Mouse (Mus musculus): ENCODE data around the gene Tor1b. TPM values are rescaled to one million over a fixed set of nuclear protein-coding genes. Genes with fewer than 3 reads are reported as not detected.

Tor1b gene
- total and polyA plus RNA-seq, 3 experiments = 17.1 to 26.4 (median 23.9) TPM

DNA sequence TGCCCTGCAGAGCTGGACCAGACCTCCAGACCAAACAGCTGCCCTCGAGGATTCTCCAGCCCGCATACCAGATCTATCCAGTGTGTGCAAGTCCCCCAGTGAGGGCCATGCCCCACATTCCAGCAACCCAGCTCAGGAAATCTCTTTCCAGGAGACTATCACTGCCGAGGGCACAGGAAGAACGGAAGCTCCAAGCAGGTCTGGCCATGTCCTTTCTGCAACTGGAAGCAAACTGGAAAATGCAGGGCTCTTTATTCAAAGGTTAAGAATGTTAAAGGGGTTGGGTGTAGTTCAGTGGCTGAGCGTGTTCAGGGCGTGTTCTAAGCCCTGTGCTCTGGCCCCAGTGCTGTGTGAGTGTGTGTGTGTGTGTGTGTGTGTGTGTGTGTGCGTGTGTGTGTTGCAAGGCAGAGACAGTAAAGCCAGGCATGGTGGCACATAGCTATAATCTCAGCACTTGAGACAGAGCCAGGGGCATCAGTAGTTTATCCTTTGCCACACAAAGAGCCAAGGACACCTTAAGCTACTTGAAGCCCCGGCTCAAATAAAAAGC lies 33.9 kb upstream of the Tor1b start:
- H3K36me3 ChIP-seq (ENCODE audit: control insufficient read depth, insufficient read depth, low read length) = no peaks in the 10 kb centered on the region
- no peaks in the 10 kb centered on the region for H3K4me1 ChIP-seq (ENCODE audit: control insufficient read depth, insufficient read depth, low read length)
- no peak overlapping the region for H3K4me3 ChIP-seq
- DNase-seq = no peak
- no peaks in the 10 kb centered on the region for H3K79me2 ChIP-seq (replicated peaks; ENCODE audit: control insufficient read depth, insufficient read depth, low read length)
- H3K27me3 ChIP-seq (ENCODE audit: control insufficient read depth, insufficient read depth, low read length) = no peaks in the 10 kb centered on the region
- intact Hi-C loops (cut with DNase I) = no loop called here
- H3K27ac ChIP-seq = no peak overlapping the region
- no peak overlapping the region for H3K9ac ChIP-seq (ENCODE audit: low read depth, low read length)
- TF ChIP-seq CTCF (IDR thresholded peaks at IDR 0.05) = no peak
- TF ChIP-seq EP300 (IDR thresholded peaks at IDR 0.05; ENCODE audit: insufficient read depth, low read depth, low read length) = no peak
- no peak for TF ChIP-seq POLR2A (IDR thresholded peaks at IDR 0.05; ENCODE audit: insufficient read depth, low read depth, low read length)
- WGBS = 46% methylated on average over 8 of the region's 8 CpGs

- Histone ChIP-seq H3K36me3 (ENCODE audit: control insufficient read depth, insufficient read depth, low read length) (no peaks in the 10 kb centered on the region), H3K4me3 (no peak overlapping the region), H3K27ac (no peak overlapping the region), H3K4me1 (ENCODE audit: control insufficient read depth, insufficient read depth, low read length) (no peaks in the 10 kb centered on the region), H3K27me3 (ENCODE audit: control insufficient read depth, insufficient read depth, low read length) (no peaks in the 10 kb centered on the region), H3K9ac (ENCODE audit: low read depth, low read length) (no peak overlapping the region), H3K79me2 (replicated peaks; ENCODE audit: control insufficient read depth, insufficient read depth, low read length) (no peaks in the 10 kb centered on the region)
- intact Hi-C loops (cut with DNase I) = no loop called here
- WGBS = 25% methylated on average over 7 of the region's 7 CpGs
- no peak for TF ChIP-seq POLR2A (IDR thresholded peaks at IDR 0.05; ENCODE audit: insufficient read depth, low read depth, low read length)
- no peak for TF ChIP-seq CTCF (IDR thresholded peaks at IDR 0.05)
- no peak for TF ChIP-seq EP300 (IDR thresholded peaks at IDR 0.05; ENCODE audit: insufficient read depth, low read depth, low read length)
- no peak for DNase-seq
These were observed 32.5 kb upstream of the Tor1b start for GRCm38 (mm10) chr2:30920216-30920615.

- Histone ChIP-seq H3K4me3 (no peak overlapping the region), H3K27me3 (ENCODE audit: control insufficient read depth, insufficient read depth, low read length) (no peaks in the 10 kb centered on the region), H3K79me2 (replicated peaks; ENCODE audit: control insufficient read depth, insufficient read depth, low read length) (no peaks in the 10 kb centered on the region), H3K27ac (no peak overlapping the region), H3K4me1 (ENCODE audit: control insufficient read depth, insufficient read depth, low read length) (peaks cover 4% of the 10 kb centered on the region), H3K36me3 (ENCODE audit: control insufficient read depth, insufficient read depth, low read length) (no peaks in the 10 kb centered on the region), H3K9ac (ENCODE audit: low read depth, low read length) (no peak overlapping the region)
- intact Hi-C loops (cut with DNase I) = no loop called here
- no peak for DNase-seq
- TF ChIP-seq EP300 (IDR thresholded peaks at IDR 0.05; ENCODE audit: insufficient read depth, low read depth, low read length) (no peak), CTCF (IDR thresholded peaks at IDR 0.05) (no peak)
- 74% methylated on average over 3 of the region's 3 CpGs for whole genome bisulfite sequencing
These were observed 29.7 kb upstream of the Tor1b start for GRCm38 (mm10) chr2:30923099-30923498.

DNA sequence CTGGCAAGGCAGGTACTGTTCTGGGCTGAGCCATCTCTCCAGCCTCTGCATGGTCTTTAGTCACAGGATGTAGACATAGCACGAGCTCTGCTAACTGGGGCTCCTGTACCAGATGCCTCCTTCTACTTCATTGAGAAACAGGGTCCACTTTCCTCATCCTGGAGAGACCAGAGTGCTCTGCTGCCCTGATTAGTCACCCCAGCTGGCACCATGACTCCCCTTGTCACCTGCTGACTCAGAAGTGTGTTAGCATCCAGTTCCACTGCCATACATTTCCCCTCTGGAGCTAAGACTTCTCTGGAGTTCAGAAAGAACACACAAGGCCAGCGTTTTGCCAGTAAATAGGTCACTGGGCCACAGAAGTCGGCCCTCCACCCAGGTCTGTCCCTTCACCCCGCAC lies 27.6 kb upstream of the Tor1b start:
- Histone ChIP-seq H3K79me2 (replicated peaks; ENCODE audit: control insufficient read depth, insufficient read depth, low read length) (no peaks in the 10 kb centered on the region), H3K4me1 (ENCODE audit: control insufficient read depth, insufficient read depth, low read length) (peaks cover 8% of the 10 kb centered on the region), H3K9ac (ENCODE audit: low read depth, low read length) (no peak overlapping the region), H3K27ac (no peak overlapping the region), H3K36me3 (ENCODE audit: control insufficient read depth, insufficient read depth, low read length) (no peaks in the 10 kb centered on the region), H3K4me3 (no peak overlapping the region), H3K27me3 (ENCODE audit: control insufficient read depth, insufficient read depth, low read length) (no peaks in the 10 kb centered on the region)
- 83% methylated on average over 4 of the region's 4 CpGs for WGBS
- TF ChIP-seq EP300 (IDR thresholded peaks at IDR 0.05; ENCODE audit: insufficient read depth, low read depth, low read length) (no peak), CTCF (IDR thresholded peaks at IDR 0.05) (no peak), POLR2A (IDR thresholded peaks at IDR 0.05; ENCODE audit: insufficient read depth, low read depth, low read length) (no peak)
- intact Hi-C loops (cut with DNase I) = no loop called here
- no peak for DNase-seq

- DNase-seq = no peak
- Histone ChIP-seq H3K36me3 (ENCODE audit: control insufficient read depth, insufficient read depth, low read length) (no peaks in the 10 kb centered on the region), H3K4me3 (no peak overlapping the region), H3K4me1 (ENCODE audit: control insufficient read depth, insufficient read depth, low read length) (peaks cover 8% of the 10 kb centered on the region), H3K27me3 (ENCODE audit: control insufficient read depth, insufficient read depth, low read length) (no peaks in the 10 kb centered on the region), H3K79me2 (replicated peaks; ENCODE audit: control insufficient read depth, insufficient read depth, low read length) (no peaks in the 10 kb centered on the region), H3K27ac (no peak overlapping the region), H3K9ac (ENCODE audit: low read depth, low read length) (no peak overlapping the region)
- 79% methylated on average over 4 of the region's 4 CpGs for WGBS
- no peak for TF ChIP-seq CTCF (IDR thresholded peaks at IDR 0.05)
- no peak for TF ChIP-seq EP300 (IDR thresholded peaks at IDR 0.05; ENCODE audit: insufficient read depth, low read depth, low read length)
- TF ChIP-seq POLR2A (IDR thresholded peaks at IDR 0.05; ENCODE audit: insufficient read depth, low read depth, low read length) = no peak
- intact Hi-C loops (cut with DNase I) = no loop called here
These were observed 26.4 kb upstream of the Tor1b start for GRCm38 (mm10) chr2:30926381-30926780.

- no peaks in the 10 kb centered on the region for H3K36me3 ChIP-seq (ENCODE audit: control insufficient read depth, insufficient read depth, low read length)
- H3K27me3 ChIP-seq (ENCODE audit: control insufficient read depth, insufficient read depth, low read length) = no peaks in the 10 kb centered on the region
- peaks cover 8% of the 10 kb centered on the region for H3K4me1 ChIP-seq (ENCODE audit: control insufficient read depth, insufficient read depth, low read length)
- no peaks in the 10 kb centered on the region for H3K79me2 ChIP-seq (replicated peaks; ENCODE audit: control insufficient read depth, insufficient read depth, low read length)
- 29% methylated on average over 9 of the region's 9 CpGs for WGBS
- no peak overlapping the region for H3K4me3 ChIP-seq
- DNase-seq = peak in 1 of 2 experiments; percentile 31
- peak overlapping the region; percentile 15 for H3K27ac ChIP-seq
- TF ChIP-seq EP300 (IDR thresholded peaks at IDR 0.05; ENCODE audit: insufficient read depth, low read depth, low read length) = no peak
- TF ChIP-seq POLR2A (IDR thresholded peaks at IDR 0.05; ENCODE audit: insufficient read depth, low read depth, low read length) = no peak
- no peak for TF ChIP-seq CTCF (IDR thresholded peaks at IDR 0.05)
- no peak overlapping the region for H3K9ac ChIP-seq (ENCODE audit: low read depth, low read length)
- intact Hi-C loops (cut with DNase I) = no loop called here
These were observed 25.5 kb upstream of the Tor1b start for GRCm38 (mm10) chr2:30927151-30927781.

Data from heart, adult 2 months (tissue).